Mouse (Mus musculus) neural tube, embryonic 11.5 days (tissue): Measurements from ENCODE around the gene Olfr1317. TPM values are rescaled to one million over a fixed set of nuclear protein-coding genes. Genes with fewer than 3 reads are reported as not detected.

Experiments used
- ATAC-seq: fragments of 200-750 bp; cut with Nextera tagmentation; 2 replicates; pipeline ENCODE4 v1.8.0; 2017; ENCODE audit warnings: moderate number of reproducible peaks, mild to moderate bottlenecking, moderate TSS enrichment, moderate library complexity; ENCODE audit not compliant: insufficient read depth, low FRiP score, low TSS enrichment
- DNase-seq: peaks from one replicate; pipeline ENCODE4 v3.0.0-alpha.2; 2015; ENCODE audit warnings: low spot score
- H3K27ac ChIP-seq: fragments of 300-500 bp; sonication (generic); 2 replicates; pipeline ENCODE4 v1.5.1; 2014; ENCODE audit warnings: low read depth, mild to moderate bottlenecking, low read length
- H3K27me3 ChIP-seq: fragments of 300-500 bp; sonication (generic); 2 replicates; pipeline ENCODE4 v1.6.1; 2014; ENCODE audit warnings: mild to moderate bottlenecking, low read length, mixed read lengths; ENCODE audit not compliant: control insufficient read depth, insufficient read depth
- H3K36me3 ChIP-seq: fragments of 300-500 bp; sonication (generic); 2 replicates; pipeline ENCODE4 v1.6.1; 2014; ENCODE audit warnings: mild to moderate bottlenecking, low read length, moderate library complexity, mixed read lengths; ENCODE audit not compliant: control insufficient read depth, insufficient read depth
- H3K4me1 ChIP-seq: fragments of 300-500 bp; sonication (generic); 2 replicates; pipeline ENCODE4 v1.6.1; 2014; ENCODE audit warnings: low read length, mixed read lengths; ENCODE audit not compliant: control insufficient read depth, insufficient read depth
- H3K4me2 ChIP-seq: fragments of 300-500 bp; sonication (generic); 2 replicates; pipeline ENCODE4 v1.6.1; 2014; ENCODE audit warnings: low read depth, mild to moderate bottlenecking, moderate library complexity
- H3K4me3 ChIP-seq: fragments of 300-500 bp; sonication (generic); 2 replicates; pipeline ENCODE4 v1.5.1; 2014; ENCODE audit warnings: low read depth, low read length
- H3K9ac ChIP-seq: fragments of 300-500 bp; sonication (generic); 2 replicates; pipeline ENCODE4 v1.6.1; 2014; ENCODE audit warnings: mild to moderate bottlenecking, low read length
- H3K9me3 ChIP-seq: fragments of 300-500 bp; sonication (generic); 2 replicates; pipeline ENCODE4 v1.6.1; 2016; ENCODE audit warnings: low read length; ENCODE audit not compliant: control insufficient read depth
- whole genome bisulfite sequencing: fragments of 180-500 bp; shearing (Covaris S2); extraction: QIAGEN DNeasy Blood & Tissue Kit; methylation state at CpG from one replicate; pipeline ENCODE4 v1.1.7; 2014; 5-methylcytosine and 5-hydroxymethylcytosine counted together
- polyA plus RNA-seq: library from polyadenylated mRNA; unstranded; fragments of >200 nt; fragmentation: Nextera tagmentation; extraction: Ambion mirVana; gene quantifications from 2 replicates; pipeline ENCODE4 v1.2.1, GENCODE M21; 2014

The Olfr1317 gene
- polyA plus RNA-seq, result not detected in 2 replicates

DNA sequence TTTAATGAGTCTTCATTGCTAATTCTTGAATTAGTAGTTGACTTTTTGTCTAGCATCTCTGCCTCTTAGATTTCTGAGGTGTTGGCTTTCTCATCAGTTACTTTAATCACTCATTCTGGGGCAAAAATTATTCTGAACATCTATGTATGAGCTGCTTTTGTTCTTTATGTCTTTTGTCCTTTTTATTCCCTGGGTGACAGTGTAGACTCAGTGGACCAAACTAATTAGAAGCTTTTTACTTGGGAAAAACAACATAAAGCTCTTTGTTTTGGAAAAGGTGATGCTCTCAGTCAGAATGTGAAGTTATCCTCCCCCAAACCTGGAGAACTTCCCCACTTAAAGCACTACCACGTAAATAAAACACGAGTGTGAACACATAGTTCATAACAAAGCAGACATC lies at the start of gene Olfr1317:
Gene Olfr1317, plus strand, starts transcription at position 301 of the 400 bp plus-strand sequence.
- WGBS, result 69% methylated on average over 2 of the region's 2 CpGs
- Histone ChIP-seq H3K4me1 (no peaks in the 10 kb centered on the region), H3K36me3 (no peaks in the 10 kb centered on the region)

DNA sequence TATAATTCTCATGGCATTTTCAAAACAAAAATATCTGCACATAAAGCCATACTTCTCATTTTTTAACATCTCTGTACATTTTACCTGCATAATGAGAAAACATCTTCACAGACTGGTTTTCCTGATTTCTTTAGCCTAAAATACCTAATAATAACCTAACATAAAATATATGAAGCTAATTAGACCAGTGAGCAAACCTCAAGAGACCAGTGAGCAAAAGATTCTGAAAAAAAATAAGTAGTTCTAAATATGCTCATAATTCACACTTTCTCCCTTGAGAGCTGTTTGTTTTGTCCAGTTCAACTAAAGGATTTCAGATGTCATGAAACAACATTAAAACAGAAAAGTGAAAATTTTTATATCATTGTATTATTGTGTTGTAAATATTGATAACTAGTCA lies 43.4 kb upstream of the Olfr1317 start, which contains the start of gene Olfr1314:
Gene Olfr1314, minus strand, starts transcription at position 101 of the 400 bp plus-strand sequence.
- H3K4me3 ChIP-seq, result no peak within 1 kb of the TSS
- DNase-seq, result no peak

More for the DNA sequence above, at the start of gene Olfr1317:
- H3K4me2 ChIP-seq, result no peak within 1 kb of the TSS
- ATAC-seq (no peak), DNase-seq (no peak)
- no peaks in the 10 kb centered on the region for H3K9me3 ChIP-seq
- no peaks in the 10 kb centered on the region for H3K27me3 ChIP-seq
- no peak within 1 kb of the TSS for H3K4me3 ChIP-seq
- H3K9ac ChIP-seq, result no peak within 1 kb of the TSS
- H3K27ac ChIP-seq, result no peak within 1 kb of the TSS

DNA sequence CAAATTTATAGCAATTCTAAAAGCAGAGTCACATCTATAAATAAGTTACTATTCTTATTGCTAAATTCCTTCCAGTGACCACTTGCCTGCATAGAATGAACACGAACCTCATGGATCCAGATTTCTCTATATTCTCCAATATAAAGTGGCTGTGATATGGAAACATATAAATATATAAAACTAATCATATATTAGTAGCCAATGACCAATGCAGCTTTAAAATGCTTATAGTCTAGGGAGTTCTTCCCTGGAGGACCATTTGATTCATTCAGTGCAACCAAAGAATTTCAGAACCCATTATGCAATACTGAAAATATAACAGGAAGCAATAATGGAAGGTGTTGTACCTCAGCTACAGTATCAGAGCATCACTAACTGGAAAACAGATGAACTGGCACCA lies 24.8 kb upstream of the Olfr1317 start, which contains the start of gene Olfr1315-ps1:
Gene Olfr1315-ps1, minus strand, starts transcription at position 101 of the 400 bp plus-strand sequence.
- Histone ChIP-seq H3K36me3 (no peaks in the 10 kb centered on the region), H3K4me2 (no peak within 1 kb of the TSS), H3K4me1 (no peaks in the 10 kb centered on the region), H3K27me3 (no peaks in the 10 kb centered on the region), H3K9me3 (no peaks in the 10 kb centered on the region), H3K9ac (no peak within 1 kb of the TSS), H3K4me3 (no peak within 1 kb of the TSS), H3K27ac (no peak within 1 kb of the TSS)
- ATAC-seq (no peak), DNase-seq (no peak)
- WGBS, result 80% methylated on average over 1 of the region's 1 CpGs

More for the DNA sequence above, 43.4 kb upstream of the Olfr1317 start, which contains the start of gene Olfr1314:
- Histone ChIP-seq H3K4me2 (no peak within 1 kb of the TSS), H3K9ac (no peak within 1 kb of the TSS), H3K9me3 (no peaks in the 10 kb centered on the region), H3K4me1 (no peaks in the 10 kb centered on the region), H3K27me3 (no peaks in the 10 kb centered on the region), H3K27ac (no peak within 1 kb of the TSS), H3K36me3 (no peaks in the 10 kb centered on the region)
- no peak for ATAC-seq

DNA sequence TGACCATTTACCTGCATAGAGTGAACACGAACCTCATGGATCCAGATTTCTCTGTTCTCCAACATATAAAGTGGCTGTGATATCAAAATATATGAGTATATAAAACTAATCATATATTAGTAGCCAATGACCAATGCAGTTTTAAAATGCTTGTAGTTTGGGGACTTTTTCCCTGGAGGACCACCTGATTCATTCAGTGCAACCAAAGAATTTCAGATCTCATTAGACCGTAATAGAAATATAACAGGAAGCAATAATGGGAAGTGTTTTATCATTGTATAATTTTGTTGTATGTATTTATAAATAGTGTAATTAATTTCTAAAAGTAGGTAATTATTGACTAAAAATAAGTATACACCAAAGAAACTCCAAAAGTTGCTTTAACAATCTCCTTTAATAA lies 5.3 kb upstream of the Olfr1317 start, which contains the start of gene Olfr1316:
Gene Olfr1316, minus strand, starts transcription at position 101 of the 400 bp plus-strand sequence.
- DNase-seq (no peak), ATAC-seq (no peak)
- Histone ChIP-seq H3K27me3 (no peaks in the 10 kb centered on the region), H3K4me1 (no peaks in the 10 kb centered on the region), H3K27ac (no peak within 1 kb of the TSS), H3K4me3 (no peak within 1 kb of the TSS), H3K9me3 (no peaks in the 10 kb centered on the region), H3K9ac (no peak within 1 kb of the TSS), H3K4me2 (no peak within 1 kb of the TSS), H3K36me3 (no peaks in the 10 kb centered on the region)
- WGBS, result 87% methylated on average over 2 of the region's 2 CpGs

DNA sequence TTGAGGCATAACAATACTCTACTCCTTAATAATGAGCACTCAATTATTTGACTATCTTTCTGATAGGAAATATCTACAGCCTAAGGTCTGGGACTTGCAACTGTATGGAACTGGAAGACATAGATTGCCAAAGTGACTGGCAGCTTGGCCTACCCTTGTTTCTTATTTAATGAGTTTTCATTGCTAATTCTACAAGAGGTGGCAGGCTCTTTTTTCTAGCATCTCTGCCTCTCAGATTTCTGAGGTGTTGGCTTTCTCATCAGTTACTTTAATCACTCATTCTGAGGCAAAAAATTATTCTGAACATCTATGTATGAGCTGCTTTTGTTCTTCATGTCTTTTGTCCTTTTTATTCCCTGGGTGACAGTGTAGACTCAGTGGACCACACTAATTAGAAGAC lies 13.8 kb downstream of the Olfr1317 start, which contains the start of gene Olfr1318:
Gene Olfr1318, plus strand, starts transcription at position 301 of the 400 bp plus-strand sequence.
- Histone ChIP-seq H3K9me3 (no peaks in the 10 kb centered on the region), H3K27ac (no peak within 1 kb of the TSS), H3K4me1 (no peaks in the 10 kb centered on the region), H3K27me3 (no peaks in the 10 kb centered on the region), H3K36me3 (no peaks in the 10 kb centered on the region), H3K4me2 (no peak within 1 kb of the TSS), H3K9ac (no peak within 1 kb of the TSS), H3K4me3 (no peak within 1 kb of the TSS)
- ATAC-seq (no peak), DNase-seq (no peak)

Other genes starting within 250 kb of the Olfr1317 start
- not detected in 2 replicates for gene Olfr1306, start 224.1 kb upstream of the Olfr1317 start, polyA plus RNA-seq
- gene Olfr1307, start 190.9 kb upstream of the Olfr1317 start, polyA plus RNA-seq, result not detected in 2 replicates
- not detected in 2 replicates for gene Olfr1308, start 175.4 kb upstream of the Olfr1317 start, polyA plus RNA-seq
- not detected in 2 replicates for gene Olfr1309, start 150.0 kb upstream of the Olfr1317 start, polyA plus RNA-seq
- gene Olfr1310, start 127.6 kb upstream of the Olfr1317 start, polyA plus RNA-seq, result not detected in 2 replicates
- not detected in 2 replicates for gene Olfr1311, start 115.9 kb upstream of the Olfr1317 start, polyA plus RNA-seq
- gene Olfr1312, start 90.1 kb upstream of the Olfr1317 start, polyA plus RNA-seq, result not detected in 2 replicates
- gene Olfr1313, start 62.5 kb upstream of the Olfr1317 start, polyA plus RNA-seq, result not detected in 2 replicates
- not detected in 2 replicates for gene Olfr1314, start 43.5 kb upstream of the Olfr1317 start, polyA plus RNA-seq
- not detected in 2 replicates for gene Olfr1315-ps1, start 24.9 kb upstream of the Olfr1317 start, polyA plus RNA-seq
- not detected in 2 replicates for gene Olfr1316, start 5.4 kb upstream of the Olfr1317 start, polyA plus RNA-seq
- not detected in 2 replicates for gene Olfr1318, start 13.9 kb downstream of the Olfr1317 start, polyA plus RNA-seq
- 9.7 and 12.8 TPM in 2 replicates for gene Lpcat4, start 99.1 kb downstream of the Olfr1317 start, polyA plus RNA-seq
- not detected in 2 replicates for gene Nutm1, start 119.0 kb downstream of the Olfr1317 start, polyA plus RNA-seq
- 167 and 171 TPM in 2 replicates for gene Nop10, start 121.6 kb downstream of the Olfr1317 start, polyA plus RNA-seq
- gene Slc12a6, start 125.5 kb downstream of the Olfr1317 start, polyA plus RNA-seq, result 15.3 and 15.4 TPM in 2 replicates
- not detected in 2 replicates for gene Gm21985, start 126.0 kb downstream of the Olfr1317 start, polyA plus RNA-seq
- 122 and 124 TPM in 2 replicates for gene Emc4, start 227.7 kb downstream of the Olfr1317 start, polyA plus RNA-seq
- gene Katnbl1, start 238.9 kb downstream of the Olfr1317 start, polyA plus RNA-seq, result 54.6 and 55.2 TPM in 2 replicates